Mouse (Mus musculus) intestine, embryonic 15.5 days (tissue): Measurements from ENCODE around the gene Rfng. TPM values are rescaled to one million over a fixed set of nuclear protein-coding genes. Genes with fewer than 3 reads are reported as not detected.
"Not testable (repeated sequence)": the region's sequence is repeated elsewhere in the genome, so short reads cannot be mapped to it uniquely, and the experiment has no call there.

Experiments
- ATAC-seq: fragments of 200-750 bp; cut with Nextera tagmentation; 2 replicates; pipeline ENCODE4 v1.8.0; 2017; ENCODE audit warnings: moderate TSS enrichment, moderate library complexity
- H3K27ac ChIP-seq: fragments of 300-500 bp; sonication (generic); 2 replicates; pipeline ENCODE4 v1.5.1; 2015; ENCODE audit warnings: mild to moderate bottlenecking, inconsistent platforms
- H3K27me3 ChIP-seq: fragments of 300-500 bp; sonication (generic); replicated peaks from 2 replicates; pipeline ENCODE4 v1.6.1; 2015; ENCODE audit warnings: inconsistent platforms
- H3K36me3 ChIP-seq: fragments of 300-500 bp; sonication (generic); 2 replicates; pipeline ENCODE4 v1.6.1; 2015; ENCODE audit warnings: inconsistent platforms
- H3K4me1 ChIP-seq: fragments of 300-500 bp; sonication (generic); replicated peaks from 2 replicates; pipeline ENCODE4 v1.6.1; 2015; ENCODE audit warnings: inconsistent platforms
- H3K4me2 ChIP-seq: fragments of 300-500 bp; sonication (generic); replicated peaks from 2 replicates; pipeline ENCODE4 v1.6.1; 2015; ENCODE audit warnings: mild to moderate bottlenecking, inconsistent platforms
- H3K4me3 ChIP-seq: fragments of 300-500 bp; sonication (generic); replicated peaks from 2 replicates; pipeline ENCODE4 v1.5.1; 2015; ENCODE audit warnings: inconsistent platforms
- H3K9ac ChIP-seq: fragments of 300-500 bp; sonication (generic); 2 replicates; pipeline ENCODE4 v1.6.1; 2015; ENCODE audit warnings: inconsistent platforms
- H3K9me3 ChIP-seq: fragments of 300-500 bp; sonication (generic); 2 replicates; pipeline ENCODE4 v1.6.1; 2016; ENCODE audit warnings: inconsistent platforms
- WGBS: fragments of 180-500 bp; shearing (Covaris S2); methylation state at CpG from one replicate; pipeline ENCODE4 v1.1.7; 2015; 5-methylcytosine and 5-hydroxymethylcytosine counted together
- polyA plus RNA-seq: library from polyadenylated mRNA; unstranded; fragments of >200 nt; fragmentation: Nextera tagmentation; extraction: Ambion mirVana; gene quantifications from 2 replicates; pipeline ENCODE4 v1.2.1, GENCODE M21; 2015

Gene Rfng
- polyA plus RNA-seq, result 33.1 and 36.5 TPM in 2 replicates

GRCm38 (mm10) chr11:120784064-120784791 lies at the start of gene Rfng, which contains the start of gene Gps1:
Gene Rfng, minus strand, starts transcription at chr11:120784207.
Gene Gps1, plus strand, starts transcription at chr11:120784272.
- under 1% methylated on average over 70 of the region's 107 CpGs for WGBS
- H3K4me3 ChIP-seq, result peak within 1 kb of the TSS; percentile 95
- H3K9me3 ChIP-seq, result no peaks in the 10 kb centered on the region
- H3K36me3 ChIP-seq, result peaks cover 33% of the 10 kb centered on the region
- peak within 1 kb of the TSS; percentile 94 for H3K4me2 ChIP-seq
- peak within 1 kb of the TSS; percentile 95 for H3K9ac ChIP-seq
- H3K27ac ChIP-seq, result peak within 1 kb of the TSS; percentile 79
- H3K27me3 ChIP-seq, result no peaks in the 10 kb centered on the region
- peak; percentile 91 for ATAC-seq
- H3K4me1 ChIP-seq, result peaks cover 15% of the 10 kb centered on the region

- H3K9ac ChIP-seq, H3K4me1 ChIP-seq, H3K27me3 ChIP-seq, H3K36me3 ChIP-seq, H3K9me3 ChIP-seq, H3K4me3 ChIP-seq, H3K4me2 ChIP-seq, ATAC-seq: not testable (repeated sequence)
- H3K27ac ChIP-seq, result peak overlapping the region; percentile 66; the same call in 1 of the 2 replicates
- 87% methylated on average over 5 of the region's 5 CpGs for WGBS
Observed at GRCm38 (mm10) chr11:120832962-120833361, 49.0 kb upstream of the Rfng start.

- no peak overlapping the region for H3K4me2 ChIP-seq
- no peaks in the 10 kb centered on the region for H3K9me3 ChIP-seq
- no peaks in the 10 kb centered on the region for H3K27me3 ChIP-seq
- peaks cover 9% of the 10 kb centered on the region for H3K4me1 ChIP-seq
- WGBS, result 79% methylated on average over 3 of the region's 3 CpGs
- H3K4me3 ChIP-seq, result no peak overlapping the region
- ATAC-seq, result no peak
- H3K9ac ChIP-seq, result no peak overlapping the region
- no peak overlapping the region for H3K27ac ChIP-seq
- H3K36me3 ChIP-seq, result no peaks in the 10 kb centered on the region
Observed at GRCm38 (mm10) chr11:120831659-120832440, 47.8 kb upstream of the Rfng start.

GRCm38 (mm10) chr11:120830686-120831085 lies 46.7 kb upstream of the Rfng start:
- Histone ChIP-seq H3K36me3 (no peaks in the 10 kb centered on the region), H3K9me3 (no peaks in the 10 kb centered on the region), H3K4me1 (peaks cover 12% of the 10 kb centered on the region), H3K9ac (no peak overlapping the region), H3K27ac (no peak overlapping the region), H3K4me2 (no peak overlapping the region), H3K4me3 (no peak overlapping the region), H3K27me3 (no peaks in the 10 kb centered on the region)
- ATAC-seq, result no peak
- WGBS, result 78% methylated on average over 12 of the region's 12 CpGs

GRCm38 (mm10) chr11:120829757-120830532 lies 45.9 kb upstream of the Rfng start:
- WGBS, result 84% methylated on average over 10 of the region's 10 CpGs
- ATAC-seq, result no peak
- no peaks in the 10 kb centered on the region for H3K27me3 ChIP-seq
- H3K36me3 ChIP-seq, result no peaks in the 10 kb centered on the region
- no peak overlapping the region for H3K27ac ChIP-seq
- H3K9me3 ChIP-seq, result no peaks in the 10 kb centered on the region
- no peak overlapping the region for H3K4me2 ChIP-seq
- H3K9ac ChIP-seq, result no peak overlapping the region
- peaks cover 20% of the 10 kb centered on the region for H3K4me1 ChIP-seq
- no peak overlapping the region for H3K4me3 ChIP-seq

- Histone ChIP-seq H3K36me3 (no peaks in the 10 kb centered on the region), H3K4me3 (no peak overlapping the region), H3K4me1 (peaks cover 13% of the 10 kb centered on the region), H3K9me3 (no peaks in the 10 kb centered on the region), H3K27me3 (no peaks in the 10 kb centered on the region), H3K9ac (no peak overlapping the region), H3K4me2 (no peak overlapping the region), H3K27ac (no peak overlapping the region)
- 79% methylated on average over 4 of the region's 4 CpGs for WGBS
- ATAC-seq, result no peak
Observed at GRCm38 (mm10) chr11:120828416-120828815, 44.4 kb upstream of the Rfng start.

- Histone ChIP-seq H3K27ac (peak overlapping the region; percentile 95), H3K9ac (no peak overlapping the region), H3K4me2 (no peak overlapping the region), H3K4me1 (peaks cover 29% of the 10 kb centered on the region), H3K27me3 (no peaks in the 10 kb centered on the region), H3K4me3 (no peak overlapping the region), H3K9me3 (no peaks in the 10 kb centered on the region), H3K36me3 (0 out of 2 replicates have a peak, but pooled peaks cover 5% of the 10 kb centered on the region)
- ATAC-seq, result no peak
- 87% methylated on average over 8 of the region's 8 CpGs for WGBS
Observed at GRCm38 (mm10) chr11:120826016-120826953, 42.3 kb upstream of the Rfng start.

- 41% methylated on average over 4 of the region's 4 CpGs for WGBS
- Histone ChIP-seq H3K4me1 (peaks cover 35% of the 10 kb centered on the region), H3K9me3 (no peaks in the 10 kb centered on the region), H3K36me3 (peaks cover 13% of the 10 kb centered on the region), H3K27me3 (no peaks in the 10 kb centered on the region), H3K4me3 (peak overlapping the region; percentile 92), H3K27ac (peak overlapping the region; percentile 95), H3K9ac (peak overlapping the region; percentile 64), H3K4me2 (peak overlapping the region; percentile 83)
- no peak for ATAC-seq
Observed at GRCm38 (mm10) chr11:120825289-120825863, 41.4 kb upstream of the Rfng start.

- H3K9ac ChIP-seq, result peak overlapping the region; percentile 64
- peaks cover 18% of the 10 kb centered on the region for H3K36me3 ChIP-seq
Observed at GRCm38 (mm10) chr11:120824787-120825288, 40.8 kb upstream of the Rfng start.

GRCm38 (mm10) chr11:120823956-120824786 lies 40.2 kb upstream of the Rfng start, which contains the start of gene Fasn:
Gene Fasn, minus strand, starts transcription at chr11:120824547.
- H3K9ac ChIP-seq, result peak within 1 kb of the TSS; percentile 98
- no peaks in the 10 kb centered on the region for H3K27me3 ChIP-seq
- peaks cover 35% of the 10 kb centered on the region for H3K4me1 ChIP-seq
- under 1% methylated on average over 89 of the region's 109 CpGs for WGBS
- H3K4me3 ChIP-seq, result peak within 1 kb of the TSS; percentile 92
- peak within 1 kb of the TSS; percentile 83 for H3K4me2 ChIP-seq
- ATAC-seq, result peak; percentile 94
- H3K27ac ChIP-seq, result peak within 1 kb of the TSS; percentile 95
- no peaks in the 10 kb centered on the region for H3K9me3 ChIP-seq
- peaks cover 25% of the 10 kb centered on the region for H3K36me3 ChIP-seq

More at GRCm38 (mm10) chr11:120824787-120825288, 40.8 kb upstream of the Rfng start:
- ATAC-seq, result 0 out of 2 replicates have a peak, but pooled peaks have one; percentile 2
- Histone ChIP-seq H3K9me3 (no peaks in the 10 kb centered on the region), H3K4me2 (peak overlapping the region; percentile 83), H3K4me3 (peak overlapping the region; percentile 92), H3K27ac (peak overlapping the region; percentile 95), H3K27me3 (no peaks in the 10 kb centered on the region), H3K4me1 (peaks cover 35% of the 10 kb centered on the region)
- under 1% methylated on average over 21 of the region's 21 CpGs for WGBS
